Mouse (Mus musculus) bone marrow, adult 2 months (tissue): ENCODE data around the gene Gm47985.

Source experiments
- CTCF ChIP-seq: fragments of 200-500 bp; IDR thresholded peaks from 2 replicates; pipeline ENCODE4 v1.5.1; 2011; ENCODE audit warnings: low read length, control low read depth; ENCODE audit not compliant: control insufficient read depth, insufficient read depth
- POLR2A ChIP-seq: fragments of 200-500 bp; IDR thresholded peaks from 2 replicates; pipeline ENCODE4 v1.6.1; 2011; ENCODE audit warnings: low read depth, mild to moderate bottlenecking, control low read depth, low read length, borderline replicate concordance; ENCODE audit not compliant: control insufficient read depth

DNA sequence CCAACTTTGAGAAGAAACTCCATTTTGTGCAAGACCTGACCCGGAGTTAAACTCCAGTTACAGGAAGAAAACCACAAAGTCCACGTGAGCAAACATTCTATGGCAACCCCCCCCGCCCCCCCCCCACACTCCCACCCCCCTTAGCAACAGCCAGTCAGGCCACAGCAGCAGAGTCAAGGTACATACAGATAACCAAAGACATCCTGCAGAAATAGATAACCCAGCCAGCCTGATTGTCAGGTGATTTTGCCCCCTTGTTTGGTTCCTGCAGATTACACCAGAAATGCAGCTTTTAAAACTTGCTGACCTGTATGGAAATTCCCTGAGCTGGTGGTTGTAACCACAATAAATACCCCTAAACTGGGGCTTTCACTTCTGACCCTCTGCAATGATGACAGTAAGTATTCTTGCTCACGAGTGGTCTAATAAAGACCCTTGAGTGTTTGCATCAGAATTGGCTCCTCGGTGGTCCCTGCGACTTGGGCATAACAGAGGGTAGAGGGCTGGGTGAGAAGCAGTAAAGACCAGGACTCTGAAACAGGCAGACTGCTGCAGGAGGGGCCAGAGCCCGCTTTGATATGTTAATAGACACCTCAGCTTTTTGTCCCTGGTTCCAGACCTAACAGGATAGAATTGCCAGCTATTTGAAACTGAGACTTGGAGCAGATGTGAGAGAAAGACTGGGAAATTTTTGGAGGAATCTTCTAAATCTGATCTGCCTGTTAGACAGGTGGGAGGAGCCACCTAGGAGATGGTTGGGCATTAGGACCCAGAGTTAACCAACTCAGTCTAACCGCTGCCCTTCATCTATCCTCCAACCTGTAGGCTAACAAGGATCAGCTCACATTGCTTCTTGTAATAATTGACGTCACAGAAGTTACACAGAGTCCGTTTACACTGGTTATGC is 5.1 kb upstream of the Gm47985 start:
- no peak for TF ChIP-seq CTCF
- no peak for TF ChIP-seq POLR2A
